Mouse (Mus musculus) cerebellum, adult 9-10 months (tissue): ENCODE measurements around the gene 4921524J17Rik.

Source experiments
- DNase-seq: peaks from one replicate; pipeline ENCODE4 v3.0.0; 2022

Gene 4921524J17Rik

GRCm38 (mm10) chr8:85379142-85379781 is 53.4 kb downstream of the 4921524J17Rik start:
- DNase-seq = no peak

- DNase-seq = no peak
Observed at GRCm38 (mm10) chr8:85376516-85376915, 56.1 kb downstream of the 4921524J17Rik start.

DNA sequence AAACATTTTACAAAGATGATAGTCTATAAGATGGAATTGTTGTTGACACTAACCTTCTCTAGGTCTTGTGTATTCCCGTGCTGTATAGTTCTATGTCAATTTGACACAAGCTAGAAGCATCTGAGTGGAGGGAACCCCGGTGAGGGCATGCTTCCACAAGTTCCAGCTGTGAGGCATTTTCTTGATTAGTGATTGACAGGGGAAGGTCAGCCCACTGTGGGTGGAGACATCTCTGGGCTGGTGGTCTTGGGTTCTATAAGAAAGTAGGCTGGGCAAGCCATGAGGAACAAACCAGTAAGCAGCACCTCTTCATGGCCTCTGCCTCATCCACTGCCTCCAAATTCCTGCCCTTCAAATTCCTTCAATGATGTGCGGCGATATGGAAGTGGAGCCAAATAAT is 58.3 kb downstream of the 4921524J17Rik start:
- DNase-seq = no peak

GRCm38 (mm10) chr8:85373435-85374039 is 59.1 kb downstream of the 4921524J17Rik start:
- DNase-seq = no peak

GRCm38 (mm10) chr8:85372465-85372839 is 60.2 kb downstream of the 4921524J17Rik start:
- DNase-seq = no peak

DNA sequence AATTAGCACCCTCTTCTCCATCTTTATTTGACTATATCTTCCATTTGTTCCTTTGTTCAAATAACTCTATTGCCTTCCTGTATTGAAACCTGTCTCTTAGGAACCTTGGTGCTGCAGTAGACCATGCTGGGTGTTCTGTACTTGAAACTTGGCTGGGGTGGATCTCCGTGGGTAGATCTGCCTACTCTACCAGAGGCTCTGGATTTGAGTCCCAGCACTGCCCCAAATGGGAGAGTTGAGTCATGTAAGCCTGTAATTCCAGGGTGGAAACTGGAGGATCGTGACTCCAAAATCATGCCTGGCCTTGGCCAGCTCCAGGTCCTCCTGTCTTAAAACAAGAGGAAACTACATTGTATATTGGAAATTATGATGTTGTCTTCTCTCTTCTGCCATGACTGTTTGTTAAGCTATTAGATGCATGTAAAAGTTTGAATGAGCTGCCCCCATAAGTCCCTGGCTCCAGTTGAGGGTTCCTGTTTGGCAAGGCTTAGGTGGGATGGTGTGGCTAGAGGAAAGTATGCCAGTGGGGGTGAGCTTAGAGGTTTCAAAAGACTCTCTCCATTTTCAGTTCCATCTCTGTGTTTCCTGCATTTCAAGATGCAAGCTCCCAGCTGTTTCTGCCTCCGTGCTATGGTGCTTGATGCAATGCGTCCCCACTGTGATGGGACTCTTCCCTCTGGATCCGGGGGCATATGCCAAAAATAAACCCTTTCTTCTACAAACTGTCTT is 60.7 kb downstream of the 4921524J17Rik start:
- no peak for DNase-seq

DNA sequence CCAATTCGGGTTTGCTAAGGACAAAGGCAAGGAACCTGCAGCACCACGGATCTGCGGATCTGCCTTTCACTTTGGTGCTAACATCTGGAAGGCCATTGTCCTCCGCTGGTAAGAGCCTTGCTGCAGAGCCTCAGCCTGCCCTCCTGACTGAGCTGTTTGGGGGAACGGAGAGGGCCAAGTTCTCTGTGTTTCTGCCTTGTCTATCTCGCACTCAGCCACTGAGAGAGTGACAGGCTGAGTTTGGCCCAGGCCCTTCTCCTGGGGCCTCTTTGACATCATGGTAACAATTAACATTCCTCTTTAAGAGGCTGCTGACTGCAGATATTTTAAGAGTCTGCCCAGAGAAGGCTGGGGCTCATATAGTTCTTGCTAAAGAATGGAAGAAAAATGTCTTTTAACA is 67.5 kb downstream of the 4921524J17Rik start:
- DNase-seq = no peak

- no peak for DNase-seq
Observed at GRCm38 (mm10) chr8:85364628-85365027, 68.0 kb downstream of the 4921524J17Rik start.

GRCm38 (mm10) chr8:85363406-85363805 is 69.2 kb downstream of the 4921524J17Rik start:
- no peak for DNase-seq

DNA sequence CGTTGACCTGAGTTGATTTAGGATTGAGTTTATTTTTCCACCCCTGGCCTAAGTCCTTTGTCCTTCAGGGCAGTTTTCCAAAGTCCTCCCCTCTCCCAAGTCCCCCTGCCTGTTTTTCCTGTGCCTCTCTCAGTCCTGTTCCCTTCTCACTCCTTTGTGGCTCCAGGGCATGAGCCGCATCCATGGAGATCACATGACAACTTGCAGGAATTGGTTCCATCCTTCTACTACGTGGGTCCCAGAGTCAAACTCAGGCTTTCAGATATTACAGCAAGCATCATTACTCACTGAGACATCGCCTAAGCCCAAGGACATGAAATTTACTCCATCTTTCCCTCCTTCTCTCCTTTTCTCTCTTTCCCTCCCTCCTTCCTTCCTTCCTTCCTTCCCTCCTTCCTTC is 70.4 kb downstream of the 4921524J17Rik start:
- DNase-seq = no peak
